Mouse (Mus musculus) adrenal gland, adult 8-10 months (tissue): ENCODE measurements around the gene Atp1b2. TPM values are rescaled to one million over a fixed set of nuclear protein-coding genes. Genes with fewer than 3 reads are reported as not detected.

Source experiments
- microRNA-seq, 2 experiments: library from miRNA; unstranded; fragments of <30 nt; microRNA quantifications; one replicate each; pipeline ENCODE4 v1.2.0; 2022
- total RNA-seq, 4 experiments: library from RNA; stranded (reverse); gene quantifications; 2 replicates each; pipeline ENCODE4 v1.2.4; 2022

The Atp1b2 gene
- total RNA-seq, 4 experiments from 2014 or later: 22.5 to 47.8 (median 38.2) TPM

Small RNA genes lying within 50 kb of the gene (microRNA-seq; reads per million reads assigned to microRNA genes)
- gene Mir467f: 0 reads per million in 2 experiments

Other genes with a start within 250 kb of the Atp1b2 start
- 100 to 1,000 TPM in 2 of 4 experiments, 10 to 100 TPM in 2; 89.8 to 169 (median 115) TPM for gene Chd3, start 236.5 kb downstream of the Atp1b2 start, total RNA-seq
- 100 to 1,000 TPM; 138 to 160 (median 154) TPM for gene Naa38, start 210.5 kb downstream of the Atp1b2 start, total RNA-seq
- gene Cyb5d1, start 210.3 kb downstream of the Atp1b2 start, total RNA-seq: 10 to 100 TPM; 53.9 to 65.7 (median 60.5) TPM
- gene Tmem88, start 207.7 kb downstream of the Atp1b2 start, total RNA-seq: 10 to 100 TPM in 2 of 4 experiments, 1 to 10 TPM in 2; 6.3 to 16.0 (median 10.4) TPM
- 10 to 100 TPM; 20.4 to 44.2 (median 35.1) TPM for gene Kdm6b, start 192.3 kb downstream of the Atp1b2 start, total RNA-seq
- 1 to 10 TPM in 1 of 4 experiments, under 1 TPM in 3; 0.14 to 1.0 (median 0.70) TPM for gene Dnah2, start 56.8 kb downstream of the Atp1b2 start, total RNA-seq
- under 1 TPM; 0.77 to 0.86 (median 0.81) TPM for gene Efnb3, start 45.7 kb downstream of the Atp1b2 start, total RNA-seq
- gene Wrap53, start 25.7 kb downstream of the Atp1b2 start, total RNA-seq: 10 to 100 TPM in 3 of 4 experiments, 1 to 10 TPM in 1; 9.1 to 11.9 (median 11.0) TPM
- gene Trp53, start 25.6 kb downstream of the Atp1b2 start, total RNA-seq: 10 to 100 TPM; 57.6 to 71.1 (median 64.0) TPM
- not detected for gene Shbg, start 12.0 kb upstream of the Atp1b2 start, total RNA-seq
- gene Sat2, start 16.1 kb upstream of the Atp1b2 start, total RNA-seq: 10 to 100 TPM in 2 of 4 experiments, 1 to 10 TPM in 2; 7.3 to 17.8 (median 12.8) TPM
- gene Fxr2, start 27.0 kb upstream of the Atp1b2 start, total RNA-seq: 100 to 1,000 TPM in 1 of 4 experiments, 10 to 100 TPM in 3; 75.8 to 112 (median 91.2) TPM
- gene Sox15, start 49.4 kb upstream of the Atp1b2 start, total RNA-seq: not detected
- gene Mpdu1, start 56.7 kb upstream of the Atp1b2 start, total RNA-seq: 100 to 1,000 TPM; 107 to 123 (median 113) TPM
- gene Cd68, start 60.2 kb upstream of the Atp1b2 start, total RNA-seq: 10 to 100 TPM; 17.9 to 43.8 (median 30.0) TPM
- gene Eif4a1, start 66.5 kb upstream of the Atp1b2 start, total RNA-seq: 100 to 1,000 TPM; 500 to 614 (median 555) TPM
- 10 to 100 TPM; 72.5 to 92.1 (median 85.0) TPM for gene Senp3, start 76.1 kb upstream of the Atp1b2 start, total RNA-seq
- gene Tnfsf13, start 79.8 kb upstream of the Atp1b2 start, total RNA-seq: 1 to 10 TPM; 2.5 to 7.3 (median 4.5) TPM
- 10 to 100 TPM; 24.1 to 47.6 (median 36.3) TPM for gene Tnfsf12, start 89.9 kb upstream of the Atp1b2 start, total RNA-seq
- gene Tnfsfm13, start 90.2 kb upstream of the Atp1b2 start, total RNA-seq: 1 to 10 TPM; 3.4 to 8.4 (median 7.9) TPM
- 100 to 1,000 TPM in 2 of 4 experiments, 10 to 100 TPM in 2; 85.2 to 125 (median 101) TPM for gene Polr2a, start 152.7 kb upstream of the Atp1b2 start, total RNA-seq
- gene Slc35g3, start 156.0 kb upstream of the Atp1b2 start, total RNA-seq: not detected
- gene Zbtb4, start 160.0 kb upstream of the Atp1b2 start, total RNA-seq: 100 to 1,000 TPM in 2 of 4 experiments, 10 to 100 TPM in 2; 73.0 to 121 (median 97.6) TPM
- gene Chrnb1, start 190.0 kb upstream of the Atp1b2 start, total RNA-seq: 1 to 10 TPM; 1.5 to 8.1 (median 5.0) TPM
- 10 to 100 TPM in 2 of 4 experiments, 1 to 10 TPM in 2; 2.5 to 32.7 (median 16.9) TPM for gene Fgf11, start 195.9 kb upstream of the Atp1b2 start, total RNA-seq
- gene Tmem102, start 199.7 kb upstream of the Atp1b2 start, total RNA-seq: 1 to 10 TPM in 1 of 4 experiments, under 1 TPM in 3; 0.45 to 1.1 (median 0.72) TPM
- not detected for gene Gm39566, start 209.4 kb upstream of the Atp1b2 start, total RNA-seq
- gene Spem2, start 212.5 kb upstream of the Atp1b2 start, total RNA-seq: not detected
- gene Spem1, start 216.2 kb upstream of the Atp1b2 start, total RNA-seq: under 1 TPM in 1 of 4 experiments, not detected in 3; 0.38 TPM
- 10 to 100 TPM; 22.2 to 48.7 (median 35.8) TPM for gene Nlgn2, start 231.8 kb upstream of the Atp1b2 start, total RNA-seq
- 100 to 1,000 TPM; 122 to 164 (median 149) TPM for gene Tmem256, start 232.6 kb upstream of the Atp1b2 start, total RNA-seq
- gene Plscr3, start 240.4 kb upstream of the Atp1b2 start, total RNA-seq: 10 to 100 TPM; 40.2 to 69.1 (median 62.1) TPM